Mouse (Mus musculus): ENCODE measurements around the gene Serpinc1. TPM values are rescaled to one million over a fixed set of nuclear protein-coding genes. Genes with fewer than 3 reads are reported as not detected.
"Not testable (repeated sequence)": the region's sequence is repeated elsewhere in the genome, so short reads cannot be mapped to it uniquely, and the experiment has no call there.

Gene Serpinc1
- total RNA-seq (2021): under 1 TPM; 0.26 to 0.34 TPM

GRCm38 (mm10) chr1:160978071-160978735, at the start of gene Serpinc1:
Gene Serpinc1 (plus strand): TSS chr1:160978585.
- DNase-seq (ENCODE audit: low spot score): no peak
- intact Hi-C loops (cut with DNase I): no loop called here

- intact Hi-C loops (cut with DNase I): no loop called here
- no peak for DNase-seq (ENCODE audit: low spot score)
Measured at GRCm38 (mm10) chr1:160931320-160931719, 47.1 kb upstream of the Serpinc1 start.

GRCm38 (mm10) chr1:160933896-160934482, 44.4 kb upstream of the Serpinc1 start:
- intact Hi-C loops (cut with DNase I): loop anchor here (2.0 kb wide), 2 partner anchors 77 to 191 kb away; no protein-coding TSS in a partner anchor
- no peak for DNase-seq (ENCODE audit: low spot score)

GRCm38 (mm10) chr1:160935551-160935950, 42.8 kb upstream of the Serpinc1 start:
- no peak for DNase-seq (ENCODE audit: low spot score)
- intact Hi-C loops (cut with DNase I): loop anchor here (2.0 to 5.0 kb wide), 3 partner anchors 33 to 193 kb away; no protein-coding TSS in a partner anchor

GRCm38 (mm10) chr1:160963199-160963598, 15.2 kb upstream of the Serpinc1 start:
- DNase-seq (ENCODE audit: low spot score): no peak
- intact Hi-C loops (cut with DNase I): no loop called here

- no peak for DNase-seq (ENCODE audit: low spot score)
- intact Hi-C loops (cut with DNase I): no loop called here
Measured at GRCm38 (mm10) chr1:160967268-160967667, 11.1 kb upstream of the Serpinc1 start.

- intact Hi-C loops (cut with DNase I): no loop called here
- DNase-seq (ENCODE audit: low spot score): no peak
Measured at GRCm38 (mm10) chr1:160968643-160969042, 9.7 kb upstream of the Serpinc1 start.

GRCm38 (mm10) chr1:160980021-160980420, 1.6 kb downstream of the Serpinc1 start:
- no peak for DNase-seq (ENCODE audit: low spot score)

GRCm38 (mm10) chr1:160980537-160981234, 2.3 kb downstream of the Serpinc1 start:
- intact Hi-C loops (cut with DNase I): loop anchor here (10.0 kb wide), 1 partner anchor 214 kb away; no protein-coding TSS in a partner anchor

More at GRCm38 (mm10) chr1:160980021-160980420, 1.6 kb downstream of the Serpinc1 start:
- intact Hi-C loops (cut with DNase I): loop anchor here (10.0 kb wide), 1 partner anchor 215 kb away; no protein-coding TSS in a partner anchor

GRCm38 (mm10) chr1:160981337-160981736, 3.0 kb downstream of the Serpinc1 start:
- intact Hi-C loops (cut with DNase I): loop anchor here (10.0 kb wide), 1 partner anchor 213 kb away; no protein-coding TSS in a partner anchor

More at GRCm38 (mm10) chr1:160980537-160981234, 2.3 kb downstream of the Serpinc1 start:
- no peak for DNase-seq (ENCODE audit: low spot score)

GRCm38 (mm10) chr1:160982887-160983286, 4.5 kb downstream of the Serpinc1 start:
- DNase-seq (ENCODE audit: low spot score): no peak
- intact Hi-C loops (cut with DNase I): loop anchor here (10.0 kb wide), 1 partner anchor 212 kb away; no protein-coding TSS in a partner anchor

More at GRCm38 (mm10) chr1:160981337-160981736, 3.0 kb downstream of the Serpinc1 start:
- DNase-seq (ENCODE audit: low spot score): no peak

- intact Hi-C loops (cut with DNase I): loop anchor here (10.0 kb wide), 1 partner anchor 210 kb away; no protein-coding TSS in a partner anchor
- not testable (repeated sequence) for DNase-seq (ENCODE audit: low spot score)
Measured at GRCm38 (mm10) chr1:160984731-160985130, 6.3 kb downstream of the Serpinc1 start.

GRCm38 (mm10) chr1:160985477-160985876, 7.1 kb downstream of the Serpinc1 start:
- intact Hi-C loops (cut with DNase I): loop anchor here (10.0 kb wide), 1 partner anchor 209 kb away; no protein-coding TSS in a partner anchor
- DNase-seq (ENCODE audit: low spot score): no peak

GRCm38 (mm10) chr1:160986881-160987635, 8.7 kb downstream of the Serpinc1 start:
- intact Hi-C loops (cut with DNase I): loop anchor here (10.0 kb wide), 1 partner anchor 208 kb away; no protein-coding TSS in a partner anchor
- DNase-seq (ENCODE audit: low spot score): no peak

GRCm38 (mm10) chr1:160989395-160989794, 11.0 kb downstream of the Serpinc1 start:
- intact Hi-C loops (cut with DNase I): loop anchor here (10.0 kb wide), 1 partner anchor 205 kb away; no protein-coding TSS in a partner anchor
- DNase-seq (ENCODE audit: low spot score): no peak

- intact Hi-C loops (cut with DNase I): no loop called here
- DNase-seq (ENCODE audit: low spot score): no peak
Measured at GRCm38 (mm10) chr1:160993851-160994250, 15.5 kb downstream of the Serpinc1 start.

GRCm38 (mm10) chr1:161004942-161005341, 26.6 kb downstream of the Serpinc1 start:
- no peak for DNase-seq (ENCODE audit: low spot score)
- intact Hi-C loops (cut with DNase I): no loop called here

GRCm38 (mm10) chr1:161005526-161005925, 27.1 kb downstream of the Serpinc1 start:
- DNase-seq (ENCODE audit: low spot score): no peak
- intact Hi-C loops (cut with DNase I): no loop called here

GRCm38 (mm10) chr1:161006471-161006870, 28.1 kb downstream of the Serpinc1 start:
- no peak for DNase-seq (ENCODE audit: low spot score)
- intact Hi-C loops (cut with DNase I): no loop called here

All from heart, postnatal 25 days (tissue).